Mouse (Mus musculus) heart, embryonic 13.5 days (tissue): ENCODE results near the gene Grin3b. TPM values are rescaled to one million over a fixed set of nuclear protein-coding genes. Genes with fewer than 3 reads are reported as not detected.

Experiments used
- ATAC-seq: fragments of 200-750 bp; cut with Nextera tagmentation; 2 replicates; pipeline ENCODE4 v1.8.0; 2017; ENCODE audit warnings: moderate TSS enrichment; ENCODE audit not compliant: insufficient number of reproducible peaks, low FRiP score, low TSS enrichment; ENCODE audit errors: extremely low read depth
- H3K27ac ChIP-seq: fragments of 300-500 bp; sonication (generic); replicated peaks from 2 replicates; pipeline ENCODE4 v1.5.1; 2015; ENCODE audit warnings: moderate library complexity, mild to moderate bottlenecking, inconsistent platforms
- H3K27me3 ChIP-seq: fragments of 300-500 bp; sonication (generic); replicated peaks from 2 replicates; pipeline ENCODE4 v1.6.1; 2015; ENCODE audit warnings: mild to moderate bottlenecking, inconsistent platforms
- H3K36me3 ChIP-seq: fragments of 300-500 bp; sonication (generic); 2 replicates; pipeline ENCODE4 v1.6.1; 2015; ENCODE audit warnings: mild to moderate bottlenecking, inconsistent platforms
- H3K4me1 ChIP-seq: fragments of 300-500 bp; sonication (generic); 2 replicates; pipeline ENCODE4 v1.6.1; 2015; ENCODE audit warnings: inconsistent platforms
- H3K4me2 ChIP-seq: fragments of 300-500 bp; sonication (generic); 2 replicates; pipeline ENCODE4 v1.6.1; 2015; ENCODE audit warnings: inconsistent platforms, mild to moderate bottlenecking, moderate library complexity
- H3K4me3 ChIP-seq: fragments of 300-500 bp; sonication (generic); 2 replicates; pipeline ENCODE4 v1.5.1; 2015; ENCODE audit warnings: moderate library complexity, mild to moderate bottlenecking, inconsistent platforms
- H3K9ac ChIP-seq: fragments of 300-500 bp; sonication (generic); 2 replicates; pipeline ENCODE4 v1.6.1; 2015; ENCODE audit warnings: inconsistent platforms, mild to moderate bottlenecking, moderate library complexity
- H3K9me3 ChIP-seq: fragments of 300-500 bp; sonication (generic); 2 replicates; pipeline ENCODE4 v1.6.1; 2016; ENCODE audit warnings: inconsistent platforms
- WGBS: fragments of 180-500 bp; shearing (Covaris S2); methylation state at CpG from one replicate; pipeline ENCODE4 v1.1.7; 2015; ENCODE audit warnings: mixed read lengths; 5-methylcytosine and 5-hydroxymethylcytosine counted together
- polyA plus RNA-seq: library from polyadenylated mRNA; unstranded; fragments of >200 nt; fragmentation: Nextera tagmentation; extraction: Ambion mirVana; gene quantifications from 2 replicates; pipeline ENCODE4 v1.2.1, GENCODE M21; 2015

Gene Grin3b
- polyA plus RNA-seq, 1 experiment from 2014 or later: 0.09 TPM

DNA sequence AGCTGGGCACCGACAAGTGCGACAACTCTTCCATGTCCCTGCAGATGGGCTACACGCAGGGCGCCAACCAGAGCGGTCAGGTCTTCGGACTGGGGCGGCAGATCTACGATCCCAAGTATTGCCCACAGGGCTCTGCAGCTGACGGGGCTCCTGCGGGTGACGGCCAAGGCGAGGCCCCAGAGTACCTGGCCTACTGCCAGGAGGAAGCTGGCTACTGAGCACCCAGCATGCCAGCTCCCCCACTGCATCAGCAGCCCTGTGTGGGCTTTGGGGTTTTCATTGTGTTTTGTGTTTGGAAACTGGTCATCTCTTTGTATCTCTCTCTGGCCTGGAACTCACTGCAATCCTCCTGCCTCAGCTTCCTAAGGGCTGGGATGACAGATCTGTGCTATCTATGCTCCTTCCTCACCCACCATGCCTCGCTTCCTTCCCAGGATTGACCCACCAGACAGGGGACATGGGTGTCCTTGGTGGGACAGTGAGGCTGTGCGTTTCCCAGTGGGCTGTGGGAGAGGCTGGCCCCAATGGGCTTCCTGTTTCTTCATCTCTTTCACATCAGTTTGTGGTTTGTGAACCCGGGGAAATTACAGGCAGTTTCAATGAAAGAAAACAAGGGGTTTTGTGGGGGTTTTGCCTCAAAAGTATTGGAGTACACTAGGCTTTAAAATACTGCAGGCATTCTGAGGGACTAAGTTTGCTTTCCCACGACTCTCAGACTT lies 24.0 kb downstream of the Grin3b start:
- WGBS: 74% methylated on average over 16 of the region's 16 CpGs
- peaks cover 53% of the 10 kb centered on the region for H3K36me3 ChIP-seq
- no peak overlapping the region for H3K27ac ChIP-seq

DNA sequence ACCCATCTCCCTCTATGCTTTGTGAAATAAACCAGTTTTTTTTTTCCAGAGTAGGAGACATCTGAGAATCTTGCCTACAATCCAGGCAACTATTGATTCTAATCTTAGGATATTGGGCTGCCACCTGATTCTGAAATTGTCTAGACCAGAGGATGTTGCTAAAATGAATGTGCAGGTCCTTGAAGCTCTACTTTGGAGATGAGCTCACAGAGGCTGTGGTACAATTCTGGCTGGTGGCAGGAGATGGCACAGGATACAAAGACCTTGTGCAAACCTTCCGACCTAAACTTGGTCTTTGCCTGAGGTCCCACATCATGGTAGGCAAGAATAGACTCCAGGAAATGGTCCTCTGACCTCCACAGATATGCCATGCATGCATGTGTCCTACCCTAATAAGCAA lies 25.1 kb downstream of the Grin3b start:
- Histone ChIP-seq H3K27ac (peak overlapping the region; percentile 51), H3K4me1 (peaks cover 22% of the 10 kb centered on the region), H3K9me3 (no peaks in the 10 kb centered on the region), H3K27me3 (peaks cover 12% of the 10 kb centered on the region; the same call in 1 of the 2 replicates), H3K4me3 (peak overlapping the region; percentile 61), H3K4me2 (peak overlapping the region; percentile 78; the same call in 1 of the 2 replicates), H3K9ac (no peak overlapping the region), H3K36me3 (peaks cover 53% of the 10 kb centered on the region)
- 74% methylated on average over 1 of the region's 1 CpGs for WGBS
- ATAC-seq: no peak

More for the DNA sequence above, 24.0 kb downstream of the Grin3b start:
- no peak overlapping the region for H3K4me2 ChIP-seq
- peak overlapping the region; percentile 47; the same call in 1 of the 2 replicates for H3K9ac ChIP-seq
- 0 out of 2 replicates have a peak, but pooled peaks cover 7% of the 10 kb centered on the region for H3K27me3 ChIP-seq
- H3K9me3 ChIP-seq: no peaks in the 10 kb centered on the region
- no peak overlapping the region for H3K4me3 ChIP-seq
- no peak for ATAC-seq
- H3K4me1 ChIP-seq: peaks cover 30% of the 10 kb centered on the region

DNA sequence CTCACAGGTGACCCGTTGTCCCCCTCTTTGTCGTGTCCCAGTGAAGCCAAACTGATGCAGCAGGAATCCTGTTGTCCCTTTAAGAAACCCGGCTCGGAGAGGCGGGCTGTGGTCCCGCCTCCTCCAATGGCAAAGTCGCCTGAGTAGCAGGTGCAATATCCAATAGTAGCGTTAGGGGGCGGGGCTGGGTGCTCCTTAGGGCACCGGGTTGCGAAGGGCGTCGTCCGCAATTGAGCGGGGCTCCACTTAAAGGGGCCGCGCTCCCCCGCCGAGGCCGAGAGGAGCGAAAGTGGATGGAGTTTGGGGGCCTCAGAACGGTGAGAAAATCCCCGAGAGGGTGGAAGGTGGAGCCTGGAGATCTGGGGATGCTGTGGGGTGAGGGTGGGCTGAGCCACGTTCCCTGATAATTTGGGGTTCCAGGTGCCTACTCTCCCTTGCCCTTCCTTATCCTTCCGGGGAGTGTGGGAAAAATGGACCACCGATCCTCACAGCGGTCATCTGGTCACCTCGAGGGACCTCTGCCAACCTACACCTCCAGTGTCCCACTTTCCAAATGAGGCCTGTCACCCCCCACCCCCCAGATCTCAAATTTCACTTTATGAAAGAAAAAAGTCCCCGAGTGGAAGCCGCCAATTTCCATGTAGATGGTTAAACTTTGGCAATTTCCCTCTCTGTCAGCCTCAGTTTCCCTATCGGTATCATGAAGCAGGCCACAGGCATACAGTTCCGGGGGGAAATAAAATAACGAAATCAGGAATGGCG lies 25.9 kb downstream of the Grin3b start, which contains the start of gene Abca7:
Abca7 (plus strand) TSS at position 223 of the 762 bp plus-strand sequence.
- H3K27me3 ChIP-seq: peaks cover 17% of the 10 kb centered on the region
- peak within 1 kb of the TSS; percentile 83 for H3K9ac ChIP-seq
- under 1% methylated on average over 34 of the region's 34 CpGs for WGBS
- peaks cover 15% of the 10 kb centered on the region for H3K4me1 ChIP-seq
- peak within 1 kb of the TSS; percentile 61 for H3K4me3 ChIP-seq
- peak within 1 kb of the TSS; percentile 75 for H3K27ac ChIP-seq
- H3K36me3 ChIP-seq: peaks cover 44% of the 10 kb centered on the region
- peak within 1 kb of the TSS; percentile 78 for H3K4me2 ChIP-seq
- H3K9me3 ChIP-seq: no peaks in the 10 kb centered on the region
- peak; percentile 71 for ATAC-seq

DNA sequence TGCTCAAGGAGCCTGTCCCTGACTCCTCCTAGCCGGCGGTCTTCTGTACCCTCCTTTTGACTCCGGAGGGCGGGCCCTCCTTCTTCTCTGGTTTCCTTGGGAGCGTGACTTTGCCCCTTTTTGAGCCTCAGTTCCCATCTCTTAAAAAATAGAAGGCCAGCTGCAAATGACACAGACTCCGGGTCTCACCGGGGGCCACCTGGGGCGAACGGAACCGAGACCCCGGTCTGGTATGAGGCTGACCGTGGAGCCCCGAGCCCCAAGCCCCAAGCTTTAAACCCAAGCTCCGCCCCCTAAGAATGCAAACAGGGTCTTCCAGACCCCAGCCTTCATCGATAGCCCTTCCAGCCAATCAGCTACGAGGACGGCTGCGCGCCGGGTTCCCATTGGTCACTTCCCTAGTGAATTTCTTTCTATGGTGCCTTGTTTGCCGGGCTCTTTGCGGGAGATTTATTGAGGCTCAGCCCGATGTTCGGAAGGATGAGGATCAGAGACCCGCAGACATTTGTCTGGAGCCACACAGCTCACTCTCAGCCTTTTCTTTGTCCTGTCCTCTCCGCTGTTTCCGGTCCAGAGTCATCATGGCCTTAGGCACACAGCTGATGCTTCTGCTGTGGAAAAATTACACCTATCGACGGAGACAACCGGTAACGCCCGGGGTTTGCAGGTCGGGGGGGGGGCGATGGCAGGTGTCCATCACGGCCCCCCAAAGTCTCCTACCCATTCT lies 26.7 kb downstream of the Grin3b start:
- H3K4me3 ChIP-seq: peak overlapping the region; percentile 61
- ATAC-seq: no peak; the same call in none of the 2 replicates
- H3K27ac ChIP-seq: peak overlapping the region; percentile 75
- peak overlapping the region; percentile 78 for H3K4me2 ChIP-seq
- peaks cover 37% of the 10 kb centered on the region for H3K36me3 ChIP-seq
- H3K9ac ChIP-seq: peak overlapping the region; percentile 83
- peaks cover 16% of the 10 kb centered on the region for H3K4me1 ChIP-seq
- H3K9me3 ChIP-seq: no peaks in the 10 kb centered on the region
- H3K27me3 ChIP-seq: peaks cover 24% of the 10 kb centered on the region
- 1% methylated on average over 35 of the region's 35 CpGs for WGBS

DNA sequence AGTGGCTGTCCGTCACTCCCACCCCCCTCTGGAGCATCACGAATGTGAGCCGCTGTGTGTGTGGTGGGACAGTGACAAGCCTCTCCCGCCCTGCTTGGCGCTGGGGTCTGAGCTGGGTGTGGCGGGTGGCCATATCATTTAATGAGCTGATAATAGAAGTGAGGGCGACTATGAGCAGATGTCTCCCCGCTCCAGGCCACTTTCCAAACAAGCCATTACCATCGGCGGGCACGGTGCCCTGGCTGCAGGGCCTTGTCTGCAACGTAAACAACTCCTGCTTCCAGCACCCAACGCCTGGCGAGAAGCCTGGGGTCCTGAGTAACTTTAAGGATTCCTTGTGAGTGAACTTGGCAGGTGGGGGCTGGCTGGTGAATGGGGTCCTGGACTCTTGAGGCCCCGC lies 27.3 kb downstream of the Grin3b start:
- Histone ChIP-seq H3K4me3 (peak overlapping the region; percentile 61), H3K9me3 (no peaks in the 10 kb centered on the region), H3K4me1 (peaks cover 22% of the 10 kb centered on the region), H3K4me2 (peak overlapping the region; percentile 78), H3K27me3 (peaks cover 30% of the 10 kb centered on the region), H3K27ac (peak overlapping the region; percentile 75), H3K9ac (peak overlapping the region; percentile 83), H3K36me3 (peaks cover 31% of the 10 kb centered on the region)
- 10% methylated on average over 15 of the region's 15 CpGs for WGBS
- no peak for ATAC-seq

DNA sequence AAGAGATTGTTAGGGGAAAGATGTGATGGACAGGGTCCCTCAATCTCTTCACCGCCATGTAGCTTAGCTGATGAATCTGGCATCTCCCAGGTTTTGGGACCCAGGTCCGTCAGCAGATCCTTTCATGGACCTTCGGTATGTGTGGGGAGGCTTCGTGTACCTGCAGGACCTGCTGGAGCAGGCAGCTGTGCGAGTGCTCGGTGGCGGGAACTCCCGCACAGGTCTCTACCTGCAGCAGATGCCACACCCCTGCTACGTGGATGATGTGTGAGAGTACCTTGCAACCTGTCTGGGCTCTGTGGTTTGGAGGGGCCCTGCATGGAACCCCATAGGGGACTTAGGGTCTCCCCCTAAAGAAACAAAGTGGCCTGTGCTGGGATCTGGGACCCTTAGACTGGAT lies 31.4 kb downstream of the Grin3b start:
- Histone ChIP-seq H3K27me3 (peaks cover 38% of the 10 kb centered on the region), H3K4me1 (peaks cover 33% of the 10 kb centered on the region), H3K9me3 (no peaks in the 10 kb centered on the region), H3K36me3 (no peaks in the 10 kb centered on the region), H3K9ac (no peak overlapping the region), H3K27ac (no peak overlapping the region), H3K4me2 (no peak overlapping the region), H3K4me3 (no peak overlapping the region)
- 73% methylated on average over 9 of the region's 9 CpGs for WGBS
- no peak for ATAC-seq

DNA sequence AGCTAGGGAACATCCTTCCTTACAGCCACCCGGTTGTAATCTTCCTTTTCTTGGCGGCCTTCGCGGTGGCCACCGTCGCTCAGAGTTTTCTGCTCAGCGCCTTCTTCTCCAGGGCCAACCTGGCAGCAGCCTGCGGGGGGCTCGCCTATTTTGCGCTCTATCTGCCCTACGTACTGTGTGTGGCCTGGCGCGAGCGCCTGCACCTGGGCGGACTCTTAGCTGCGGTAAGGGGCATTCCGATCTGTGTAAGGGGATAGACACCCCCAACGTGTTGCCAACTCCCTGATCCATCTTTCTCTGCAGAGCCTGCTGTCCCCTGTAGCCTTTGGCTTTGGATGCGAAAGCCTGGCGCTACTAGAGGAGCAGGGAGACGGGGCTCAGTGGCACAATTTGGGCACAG lies 32.3 kb downstream of the Grin3b start:
- Histone ChIP-seq H3K4me3 (no peak overlapping the region), H3K27me3 (peaks cover 38% of the 10 kb centered on the region), H3K4me2 (peak overlapping the region; percentile 6), H3K27ac (no peak overlapping the region), H3K4me1 (peaks cover 27% of the 10 kb centered on the region), H3K36me3 (no peaks in the 10 kb centered on the region), H3K9me3 (no peaks in the 10 kb centered on the region), H3K9ac (peak overlapping the region; percentile 54; the same call in 1 of the 2 replicates)
- WGBS: 28% methylated on average over 21 of the region's 21 CpGs
- no peak for ATAC-seq

DNA sequence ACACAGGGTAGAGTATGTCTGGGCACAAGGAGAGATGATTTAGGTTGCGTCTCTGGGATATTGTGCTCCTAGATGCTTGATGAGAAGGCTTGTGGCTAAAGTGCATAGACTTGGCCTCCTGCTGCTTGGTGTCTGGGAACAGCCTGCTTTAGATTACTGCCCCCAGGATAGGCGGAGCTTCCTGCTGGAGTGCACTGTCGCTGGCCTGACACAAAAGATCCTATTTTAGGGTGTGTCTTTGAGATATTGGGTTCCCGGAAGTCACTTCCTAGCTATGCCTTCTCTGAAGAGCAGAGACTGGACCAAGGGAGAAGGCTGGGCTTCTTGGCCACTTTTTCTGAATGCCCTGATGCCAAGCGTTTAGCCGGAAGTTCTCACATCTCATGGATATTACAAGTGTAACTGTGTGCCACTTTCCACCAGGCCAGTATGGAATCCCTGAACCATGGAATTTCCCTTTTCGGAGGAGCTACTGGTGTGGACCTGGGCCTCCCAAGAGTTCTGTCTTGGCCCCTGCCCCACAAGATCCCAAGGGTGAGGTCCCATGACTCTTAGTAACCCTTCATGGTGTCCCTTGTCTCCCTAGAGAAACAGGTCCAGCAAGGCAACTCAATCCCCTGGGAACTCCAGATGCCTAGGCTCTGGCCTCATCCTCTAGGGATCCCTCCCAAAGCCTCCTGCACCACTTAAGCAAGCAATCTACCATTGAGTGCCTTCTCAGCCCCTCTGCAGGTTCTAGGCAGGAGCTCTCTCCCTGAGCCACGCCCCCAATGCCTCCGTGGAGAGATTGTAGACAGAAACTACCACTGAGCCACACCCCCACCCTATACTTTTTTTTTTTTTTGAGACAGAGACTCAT lies 33.1 kb downstream of the Grin3b start:
- H3K9ac ChIP-seq: peak overlapping the region; percentile 54
- no peak overlapping the region for H3K4me2 ChIP-seq
- no peak for ATAC-seq
- peaks cover 21% of the 10 kb centered on the region for H3K4me1 ChIP-seq
- H3K27me3 ChIP-seq: peaks cover 38% of the 10 kb centered on the region
- H3K36me3 ChIP-seq: peaks cover 6% of the 10 kb centered on the region
- H3K9me3 ChIP-seq: no peaks in the 10 kb centered on the region
- H3K4me3 ChIP-seq: no peak overlapping the region
- 43% methylated on average over 9 of the region's 9 CpGs for WGBS
- H3K27ac ChIP-seq: no peak overlapping the region

DNA sequence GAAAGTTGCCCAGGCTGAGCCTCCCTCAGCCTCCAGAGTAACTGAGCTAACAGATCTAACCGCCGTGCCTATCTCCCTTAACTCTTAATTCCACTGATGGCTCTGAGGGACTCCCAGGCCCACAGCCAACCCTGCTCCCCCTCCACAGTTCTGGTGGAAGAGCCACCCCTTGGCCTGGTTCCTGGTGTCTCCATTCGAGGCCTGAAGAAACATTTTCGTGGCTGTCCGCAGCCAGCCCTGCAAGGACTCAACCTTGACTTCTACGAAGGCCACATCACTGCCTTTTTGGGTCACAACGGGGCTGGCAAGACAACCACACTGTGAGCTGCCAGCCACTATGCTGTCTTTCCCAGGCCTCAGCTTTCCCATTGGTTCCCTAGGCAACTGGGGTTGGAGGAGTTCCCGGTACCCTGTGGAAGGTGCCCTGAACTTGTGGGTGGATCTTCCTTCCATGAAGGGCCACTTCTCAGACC lies 33.8 kb downstream of the Grin3b start:
- WGBS: 76% methylated on average over 8 of the region's 8 CpGs
- Histone ChIP-seq H3K9ac (no peak overlapping the region), H3K4me3 (no peak overlapping the region), H3K9me3 (no peaks in the 10 kb centered on the region), H3K36me3 (peaks cover 13% of the 10 kb centered on the region), H3K4me1 (peaks cover 21% of the 10 kb centered on the region), H3K4me2 (no peak overlapping the region), H3K27ac (no peak overlapping the region), H3K27me3 (peaks cover 34% of the 10 kb centered on the region)
- ATAC-seq: no peak

DNA sequence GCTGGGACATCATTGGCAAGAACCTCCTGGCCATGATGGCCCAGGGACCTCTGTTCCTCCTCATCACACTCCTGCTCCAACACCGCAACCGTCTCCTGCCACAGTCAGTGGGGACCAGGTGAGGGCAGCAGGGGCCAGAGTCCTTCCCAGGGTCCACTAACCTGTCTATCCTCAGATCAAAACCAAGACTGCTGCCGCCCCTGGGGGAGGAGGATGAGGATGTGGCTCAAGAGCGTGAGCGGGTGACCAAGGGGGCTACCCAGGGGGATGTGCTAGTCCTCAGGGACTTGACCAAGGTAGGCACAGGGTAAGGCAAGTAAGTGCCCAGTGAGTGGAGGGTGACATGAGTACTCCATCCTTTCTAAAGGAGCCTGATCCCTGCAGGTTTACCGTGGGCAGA lies 41.2 kb downstream of the Grin3b start:
- H3K9me3 ChIP-seq: peaks cover 22% of the 10 kb centered on the region
- no peak overlapping the region for H3K9ac ChIP-seq
- no peak for ATAC-seq
- peaks cover 11% of the 10 kb centered on the region for H3K4me1 ChIP-seq
- 83% methylated on average over 6 of the region's 6 CpGs for WGBS
- no peak overlapping the region for H3K27ac ChIP-seq
- H3K4me3 ChIP-seq: no peak overlapping the region
- H3K36me3 ChIP-seq: peaks cover 39% of the 10 kb centered on the region
- no peak overlapping the region for H3K4me2 ChIP-seq
- H3K27me3 ChIP-seq: peaks cover 52% of the 10 kb centered on the region
